Mouse (Mus musculus) C2C12 (cell line): ENCODE data around the gene Ubc. TPM values are rescaled to one million over a fixed set of nuclear protein-coding genes. Genes with fewer than 3 reads are reported as not detected.

Experiments
- H3K27me3 ChIP-seq: one replicate; pipeline ENCODE4 v1.6.1; 2011; ENCODE audit not compliant: control insufficient read depth, insufficient read depth, insufficient read length
- H3K36me3 ChIP-seq: one replicate; pipeline ENCODE4 v1.6.1; 2011; ENCODE audit not compliant: control insufficient read depth, insufficient read depth
- H3K4me3 ChIP-seq: one replicate; pipeline ENCODE4 v1.5.1; 2011; ENCODE audit warnings: mild to moderate bottlenecking, control low read depth; ENCODE audit not compliant: poor library complexity, insufficient read depth, severe bottlenecking
- H3K79me2 ChIP-seq: one replicate; pipeline ENCODE4 v1.6.1; 2011; ENCODE audit not compliant: control insufficient read depth, insufficient read depth
- H3K79me3 ChIP-seq: one replicate; pipeline ENCODE4 v1.6.1; 2011; ENCODE audit warnings: low read depth, control low read depth
- H3ac ChIP-seq: one replicate; pipeline ENCODE3; 2011; ENCODE audit warnings: low read depth; ENCODE audit not compliant: control insufficient read depth, insufficient read length
- CEBPB ChIP-seq: IDR thresholded peaks from one replicate; pipeline ENCODE4 v1.6.1; 2011; ENCODE audit warnings: low read depth, mild to moderate bottlenecking, control low read depth, moderate library complexity
- CTCF ChIP-seq: IDR thresholded peaks from one replicate; pipeline ENCODE4 v1.5.1; 2011; ENCODE audit not compliant: control insufficient read depth, insufficient read depth, insufficient read length
- FOSL1 ChIP-seq: IDR thresholded peaks from one replicate; pipeline ENCODE4 v1.8.0; 2011; ENCODE audit warnings: mild to moderate bottlenecking, low read length; ENCODE audit not compliant: poor library complexity, insufficient read depth, severe bottlenecking
- MAX ChIP-seq: IDR thresholded peaks from one replicate; pipeline ENCODE4 v1.6.1; 2011; ENCODE audit warnings: mild to moderate bottlenecking, control low read depth
- MYOD1 ChIP-seq: IDR thresholded peaks from one replicate; pipeline ENCODE4 v1.6.1; 2011; ENCODE audit warnings: low read depth; ENCODE audit not compliant: control insufficient read depth, insufficient read length
- MYOG ChIP-seq: IDR thresholded peaks from one replicate; pipeline ENCODE4 v1.6.1; 2011; ENCODE audit not compliant: control insufficient read depth, insufficient read length; ENCODE audit errors: extremely low read depth
- USF1 ChIP-seq: IDR thresholded peaks from one replicate; pipeline ENCODE4 v1.6.1; 2011; ENCODE audit warnings: low read depth, mild to moderate bottlenecking, control low read depth, moderate library complexity
- polyA plus RNA-seq: library from polyadenylated mRNA; unstranded; fragments of >200 nt; fragmentation: generic; extraction: Trizol; gene quantifications from one replicate; pipeline ENCODE4 v1.2.1, GENCODE M21; 2012; ENCODE audit warnings: missing spikeins

Ubc gene
- polyA plus RNA-seq, 1 experiment: 918 TPM

GRCm38 (mm10) chr5:125349391-125349790 lies 40.6 kb downstream of the Ubc start:
- H3K79me3 ChIP-seq: no peaks in the 10 kb centered on the region
- no peak for TF ChIP-seq CTCF
- TF ChIP-seq FOSL1: no peak
- TF ChIP-seq MAX: no peak
- no peak for TF ChIP-seq USF1
- no peak for TF ChIP-seq MYOG
- TF ChIP-seq MYOD1: no peak
- no peak for TF ChIP-seq CEBPB
- no peaks in the 10 kb centered on the region for H3K27me3 ChIP-seq
- no peaks in the 10 kb centered on the region for H3K36me3 ChIP-seq
- no peak overlapping the region for H3ac ChIP-seq
- no peaks in the 10 kb centered on the region for H3K79me2 ChIP-seq
- H3K4me3 ChIP-seq: no peak overlapping the region

- H3K27me3 ChIP-seq: no peaks in the 10 kb centered on the region
- H3K4me3 ChIP-seq: no peak overlapping the region
- H3K36me3 ChIP-seq: no peaks in the 10 kb centered on the region
- no peak overlapping the region for H3ac ChIP-seq
- no peaks in the 10 kb centered on the region for H3K79me3 ChIP-seq
- TF ChIP-seq CTCF: peak; percentile 39
- TF ChIP-seq CEBPB: no peak
- H3K79me2 ChIP-seq: no peaks in the 10 kb centered on the region
Observed at GRCm38 (mm10) chr5:125348487-125348886, 41.5 kb downstream of the Ubc start.

GRCm38 (mm10) chr5:125348067-125348466 lies 41.9 kb downstream of the Ubc start:
- Histone ChIP-seq H3K79me3 (no peaks in the 10 kb centered on the region), H3K79me2 (no peaks in the 10 kb centered on the region), H3K36me3 (no peaks in the 10 kb centered on the region), H3K4me3 (no peak overlapping the region), H3ac (no peak overlapping the region), H3K27me3 (no peaks in the 10 kb centered on the region)
- TF ChIP-seq MAX: no peak
- TF ChIP-seq FOSL1: no peak
- TF ChIP-seq CEBPB: no peak
- TF ChIP-seq USF1: no peak
- TF ChIP-seq CTCF: no peak

DNA sequence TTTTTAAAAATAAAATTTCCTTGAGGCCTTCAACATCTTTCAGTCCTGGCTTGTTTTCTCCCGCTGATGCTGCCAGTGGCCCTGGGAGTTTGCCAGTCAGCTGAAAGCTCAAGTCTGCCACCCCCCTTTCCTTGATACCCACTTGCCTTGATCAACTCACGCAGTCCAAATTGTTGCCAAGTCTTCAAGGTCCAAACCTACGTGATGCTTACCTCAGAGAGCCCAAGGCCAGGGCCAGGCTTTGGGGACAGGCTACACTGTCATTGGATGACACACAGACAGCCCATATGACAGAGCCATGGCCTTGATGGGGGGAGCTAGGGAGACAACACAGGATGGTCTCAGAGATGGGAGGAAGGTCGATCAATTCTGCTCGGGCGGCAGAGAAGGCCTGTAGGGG lies 45.7 kb downstream of the Ubc start:
- Histone ChIP-seq H3ac (no peak overlapping the region), H3K36me3 (no peaks in the 10 kb centered on the region), H3K79me2 (peaks cover 15% of the 10 kb centered on the region), H3K27me3 (no peaks in the 10 kb centered on the region), H3K79me3 (peaks cover 3% of the 10 kb centered on the region), H3K4me3 (no peak overlapping the region)
- TF ChIP-seq FOSL1: no peak
- no peak for TF ChIP-seq CEBPB
- TF ChIP-seq MYOD1: no peak
- TF ChIP-seq CTCF: no peak
- no peak for TF ChIP-seq MAX
- TF ChIP-seq USF1: no peak
- no peak for TF ChIP-seq MYOG

- H3K27me3 ChIP-seq: no peaks in the 10 kb centered on the region
- H3ac ChIP-seq: no peak overlapping the region
- no peaks in the 10 kb centered on the region for H3K36me3 ChIP-seq
- TF ChIP-seq MAX (no peak), CEBPB (no peak), CTCF (no peak), FOSL1 (no peak), MYOG (no peak), USF1 (no peak)
- peaks cover 27% of the 10 kb centered on the region for H3K79me2 ChIP-seq
- peaks cover 3% of the 10 kb centered on the region for H3K79me3 ChIP-seq
- no peak overlapping the region for H3K4me3 ChIP-seq
Observed at GRCm38 (mm10) chr5:125341459-125342090, 48.4 kb downstream of the Ubc start.

- TF ChIP-seq MYOD1 (no peak), USF1 (no peak), FOSL1 (no peak), MYOG (no peak), MAX (no peak), CEBPB (no peak), CTCF (no peak)
- no peaks in the 10 kb centered on the region for H3K27me3 ChIP-seq
- H3K79me3 ChIP-seq: peaks cover 3% of the 10 kb centered on the region
- peak within 1 kb of the TSS; percentile 56 for H3K4me3 ChIP-seq
- H3K79me2 ChIP-seq: peaks cover 27% of the 10 kb centered on the region
- H3K36me3 ChIP-seq: no peaks in the 10 kb centered on the region
- H3ac ChIP-seq: peak within 1 kb of the TSS; percentile 84
Observed at GRCm38 (mm10) chr5:125340547-125341262, 49.3 kb downstream of the Ubc start, which contains the start of gene Scarb1. Gene Scarb1 (minus strand): TSS chr5:125341094.
